Mouse (Mus musculus): Measurements from ENCODE around the gene Irf5.

GRCm38 (mm10) chr6:29523301-29524033, 3.0 kb upstream of the Irf5 start:
- TF ChIP-seq CTCF (IDR thresholded peaks at IDR 0.05; ENCODE audit: low read depth) (no peak), EP300 (IDR thresholded peaks at IDR 0.05; ENCODE audit: low read depth) (no peak)
